Mouse (Mus musculus) MEL-GATA-1-ER (cell line): ENCODE measurements around the gene Ccdc155.
A peak's percentile ranks its signal among the peaks of the same experiment; 100 is the strongest.

Source experiments
- DNase-seq: peaks from one replicate; pipeline ENCODE4 v3.0.0-alpha.2; 2012; ENCODE audit warnings: low read depth; ENCODE audit errors: extremely low read depth

Ccdc155 gene

DNA sequence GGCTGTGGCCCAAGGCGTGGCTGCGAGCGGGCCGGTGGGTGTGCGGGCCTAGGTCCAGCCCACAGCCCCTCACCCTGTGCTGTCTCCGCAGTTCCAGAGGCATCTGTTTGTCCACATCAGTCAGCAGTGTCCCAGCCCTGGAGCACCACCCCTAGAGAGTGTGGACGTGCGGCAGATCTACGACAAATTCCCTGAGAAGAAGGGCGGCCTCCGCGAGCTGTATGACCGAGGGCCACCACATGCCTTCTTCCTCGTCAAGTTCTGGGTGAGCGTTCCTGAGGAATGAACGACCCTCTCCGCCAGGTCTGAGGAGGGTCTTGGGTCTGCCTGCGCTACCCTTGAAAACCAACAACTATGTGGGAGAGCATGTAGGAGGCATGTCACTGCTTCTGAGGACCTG lies 23.9 kb upstream of the Ccdc155 start:
- DNase-seq, result no peak

DNA sequence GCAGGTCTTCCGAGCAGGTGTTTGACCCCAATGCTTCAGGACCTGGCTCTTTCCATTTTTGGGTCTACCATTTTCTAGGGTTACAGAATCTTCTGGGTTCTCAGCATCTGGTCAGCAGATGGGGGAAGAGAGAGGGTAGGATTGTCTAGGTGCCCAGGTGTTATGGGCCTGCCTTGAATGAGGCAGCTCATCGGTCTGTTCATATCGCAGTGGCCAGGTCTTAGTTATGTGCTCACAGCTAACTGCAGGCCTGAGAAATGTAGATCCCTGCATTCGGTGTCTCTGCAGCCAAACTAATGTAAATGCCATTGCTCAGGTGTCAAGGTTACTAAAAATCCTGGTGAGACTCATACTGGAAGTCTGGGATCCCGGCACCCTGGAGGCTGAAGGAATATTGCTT lies 21.7 kb upstream of the Ccdc155 start:
- no peak for DNase-seq

DNA sequence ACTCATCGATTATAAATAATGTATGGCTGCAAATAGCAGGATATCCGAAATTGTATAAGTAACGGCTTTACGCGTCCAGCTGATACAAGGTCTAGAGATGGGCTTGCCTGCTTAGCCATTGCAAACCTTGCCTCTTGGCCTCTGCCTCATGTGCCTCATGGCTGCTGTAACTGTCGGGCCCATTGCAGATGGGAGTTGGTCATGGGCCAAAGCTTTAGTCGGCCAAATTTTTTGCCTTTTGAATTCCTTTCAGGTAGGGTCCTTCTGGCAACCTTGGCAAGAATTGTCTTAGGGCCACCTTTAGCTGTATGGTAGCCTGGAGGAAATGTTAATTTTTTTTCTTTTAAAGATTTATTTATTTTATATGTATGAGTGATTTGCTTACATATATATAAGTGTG lies 20.1 kb upstream of the Ccdc155 start:
- no peak for DNase-seq

DNA sequence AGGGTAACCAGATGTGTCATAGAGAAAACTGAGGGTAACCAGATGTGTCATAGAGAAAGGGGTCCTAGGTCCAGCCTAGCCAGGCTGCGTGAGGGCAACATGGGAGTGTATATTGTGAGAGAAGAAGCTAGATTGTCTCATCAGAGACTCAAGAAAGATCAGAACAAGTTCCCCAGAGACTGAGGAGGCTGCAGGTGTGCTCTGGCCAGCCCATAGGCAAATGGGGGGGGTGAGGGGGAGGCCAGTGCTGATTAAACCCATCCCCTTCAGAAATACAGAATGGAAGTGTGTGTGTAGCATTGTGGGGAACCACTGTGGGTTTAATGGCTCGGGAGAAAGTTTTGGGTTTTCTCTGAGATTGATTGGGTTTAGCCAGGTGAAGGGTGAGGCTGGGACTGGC lies 17.0 kb upstream of the Ccdc155 start:
- DNase-seq, result no peak

DNA sequence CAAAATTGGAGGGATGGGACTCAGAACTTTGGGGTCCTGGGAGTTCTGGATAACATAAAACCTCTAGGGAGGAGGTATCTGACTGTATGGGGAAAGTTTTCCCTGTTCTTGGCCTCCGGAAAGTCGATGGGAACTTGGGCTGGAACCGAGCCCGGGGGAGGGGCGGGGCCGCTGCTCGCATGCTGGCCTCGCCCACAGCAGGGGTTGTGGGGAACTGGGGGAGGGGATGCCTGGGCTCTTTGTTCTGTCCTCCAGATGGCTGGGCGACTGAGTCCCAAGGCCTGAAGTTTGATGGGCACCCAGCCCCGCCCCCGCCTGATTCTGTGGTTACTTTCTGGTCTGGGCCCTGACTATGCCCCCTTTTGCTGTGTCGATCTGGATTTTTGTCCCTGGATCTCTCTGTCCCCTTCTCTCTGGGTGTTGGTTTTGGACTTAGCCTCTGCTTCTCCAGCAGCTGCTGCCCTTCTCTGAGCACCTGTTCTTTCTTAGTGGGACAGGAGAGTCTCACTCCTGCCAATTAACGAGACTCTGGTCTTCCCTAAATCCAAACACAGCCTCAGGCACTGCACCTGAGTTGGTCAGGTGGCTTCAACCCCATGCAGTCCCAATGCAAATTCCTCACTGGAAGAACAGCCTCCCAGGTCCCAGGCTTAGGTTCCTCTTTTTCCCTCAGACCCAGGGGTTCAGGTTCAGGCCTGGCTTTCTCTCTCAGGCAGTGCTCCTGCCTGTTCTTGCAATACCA lies 11.9 kb upstream of the Ccdc155 start:
- no peak for DNase-seq

DNA sequence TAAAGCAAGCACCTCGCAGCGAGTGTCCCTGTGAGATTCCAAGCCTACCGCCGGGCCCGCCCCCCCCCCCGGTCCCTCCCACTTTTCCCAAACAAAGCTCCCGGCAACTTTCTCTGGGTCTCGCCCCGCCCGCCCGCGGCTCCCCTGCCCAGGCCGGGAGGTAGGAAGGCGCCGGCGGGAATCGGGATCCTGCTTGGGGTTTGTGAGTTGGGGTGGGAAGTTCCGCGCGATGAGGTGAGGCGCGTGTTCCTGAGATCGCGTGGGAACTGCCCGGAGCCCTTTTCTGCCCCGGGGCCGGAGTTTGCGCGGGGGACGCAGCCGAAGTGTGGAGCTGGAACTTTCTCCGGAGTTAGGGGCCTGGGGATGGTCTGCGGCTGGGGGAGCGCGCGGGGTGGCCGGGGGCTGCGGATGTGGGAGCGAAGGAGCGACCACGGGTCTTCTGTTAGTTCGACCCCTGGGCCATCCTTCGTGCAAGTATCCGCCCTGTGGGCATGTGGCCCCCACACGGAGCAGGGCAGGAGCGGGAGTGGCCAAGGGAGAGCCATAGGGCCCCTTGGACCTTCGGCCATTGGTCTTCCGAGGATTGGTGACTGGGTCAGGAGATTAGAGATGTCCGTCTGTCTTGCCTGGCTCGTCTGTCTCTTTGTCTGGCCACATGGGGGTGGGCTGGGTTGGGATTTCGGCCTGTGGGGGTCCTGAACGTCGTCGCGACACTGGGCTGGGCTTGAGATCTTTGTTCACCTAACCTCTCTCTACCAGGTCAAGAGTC lies 11.2 kb upstream of the Ccdc155 start, which contains the start of gene Tead2:
Gene Tead2, plus strand, starts transcription at position 81 of the 769 bp plus-strand sequence.
- no peak for DNase-seq

DNA sequence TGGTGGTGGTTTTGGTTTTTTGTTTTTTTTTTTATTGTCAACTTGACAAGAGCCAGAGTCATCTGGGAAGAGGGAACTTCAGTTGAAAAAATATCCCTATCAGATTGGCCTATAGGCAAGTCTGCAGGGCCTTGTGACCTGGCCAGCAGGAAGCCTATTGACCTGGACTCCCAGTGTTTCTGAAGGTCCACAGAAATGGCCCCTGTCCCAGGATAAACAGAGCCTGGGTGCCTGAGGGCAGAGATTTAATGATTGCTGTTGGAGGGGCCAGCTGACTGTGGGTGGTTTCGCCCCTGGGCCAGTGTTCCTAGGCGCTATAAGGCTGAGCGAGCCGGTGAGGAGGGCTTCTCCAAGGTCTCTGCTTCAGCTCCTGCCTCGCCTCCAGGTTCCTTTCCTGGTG lies 9.0 kb upstream of the Ccdc155 start:
- no peak for DNase-seq

DNA sequence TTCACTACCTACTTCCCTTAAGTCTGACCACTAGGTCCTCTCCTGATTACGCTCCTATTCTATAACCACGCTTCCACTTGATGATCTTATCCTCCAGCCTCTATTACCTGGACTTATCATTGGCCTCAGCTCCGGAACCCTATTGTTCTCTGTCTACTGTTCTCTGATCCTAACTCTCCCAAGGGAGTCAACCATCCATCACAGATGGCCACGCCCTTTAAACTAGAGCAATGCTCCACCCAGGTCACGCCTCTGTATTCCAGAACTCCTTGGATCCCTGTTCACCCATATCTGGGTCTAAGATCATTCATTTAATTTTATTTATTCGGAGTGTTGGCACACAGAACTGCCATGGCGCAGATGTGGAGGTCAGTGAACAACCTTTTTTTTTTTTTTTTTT lies 7.7 kb upstream of the Ccdc155 start:
- DNase-seq, result no peak

DNA sequence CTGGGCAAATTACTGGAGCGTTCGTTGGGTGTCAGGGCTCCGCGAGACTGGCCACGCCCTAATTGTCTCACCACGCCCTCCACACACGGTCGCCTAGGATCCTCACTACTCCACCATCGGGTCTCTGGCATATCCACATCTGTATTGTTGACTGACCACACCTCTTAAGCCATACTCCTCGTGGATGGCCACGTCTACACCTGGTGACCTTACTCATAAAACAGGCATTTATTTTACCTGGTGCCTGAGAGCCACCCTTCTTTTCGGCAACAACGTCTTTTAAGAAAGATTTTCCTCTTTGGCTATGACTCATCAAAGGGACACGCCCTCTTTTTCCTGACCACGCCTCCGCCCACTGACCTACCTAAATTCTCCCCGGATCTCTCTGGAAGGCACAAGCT lies 7.2 kb upstream of the Ccdc155 start, which contains the start of gene Dkkl1:
Gene Dkkl1, minus strand, starts transcription at position 297 of the 401 bp plus-strand sequence.
- DNase-seq, result peak; percentile 56

DNA sequence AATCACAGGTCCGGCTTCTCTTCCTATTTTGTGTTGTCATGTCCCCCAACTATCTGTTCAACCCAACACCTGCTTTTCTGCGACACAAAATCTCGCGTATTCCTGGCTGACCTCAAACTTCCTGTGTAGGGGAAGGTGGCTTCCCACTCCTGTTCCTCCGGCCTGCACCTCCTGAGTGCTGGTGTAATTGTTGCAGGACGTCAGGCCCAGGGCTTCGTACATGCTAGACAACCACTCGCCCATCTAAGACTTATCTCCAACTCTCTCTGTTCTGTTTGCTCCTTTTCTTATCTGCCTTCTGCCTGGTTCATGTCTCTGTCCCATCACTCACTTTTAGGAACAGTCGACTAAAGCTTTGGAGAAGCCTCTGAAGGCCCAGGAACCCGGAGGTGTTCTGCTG lies 6.4 kb upstream of the Ccdc155 start:
- peak; percentile 24 for DNase-seq

DNA sequence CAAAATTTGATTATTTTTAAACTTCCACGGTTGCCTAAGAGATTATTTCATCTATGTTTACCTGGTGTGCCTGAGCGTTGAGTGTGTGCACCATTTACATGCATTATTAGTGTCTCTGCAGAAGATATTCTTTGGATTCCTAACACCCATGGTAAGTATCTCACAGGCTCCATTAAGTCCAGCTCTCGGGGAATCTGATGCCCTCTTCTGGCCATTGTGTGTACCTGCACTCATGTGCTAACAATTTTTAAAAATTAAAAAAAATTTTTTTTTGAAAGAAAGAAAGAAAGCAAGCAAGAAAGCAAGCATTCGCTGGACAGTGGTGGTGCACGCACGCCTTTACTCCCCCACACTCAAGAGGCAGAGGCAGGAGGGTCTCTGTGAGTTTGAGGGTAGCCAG lies 3.6 kb upstream of the Ccdc155 start:
- no peak for DNase-seq

DNA sequence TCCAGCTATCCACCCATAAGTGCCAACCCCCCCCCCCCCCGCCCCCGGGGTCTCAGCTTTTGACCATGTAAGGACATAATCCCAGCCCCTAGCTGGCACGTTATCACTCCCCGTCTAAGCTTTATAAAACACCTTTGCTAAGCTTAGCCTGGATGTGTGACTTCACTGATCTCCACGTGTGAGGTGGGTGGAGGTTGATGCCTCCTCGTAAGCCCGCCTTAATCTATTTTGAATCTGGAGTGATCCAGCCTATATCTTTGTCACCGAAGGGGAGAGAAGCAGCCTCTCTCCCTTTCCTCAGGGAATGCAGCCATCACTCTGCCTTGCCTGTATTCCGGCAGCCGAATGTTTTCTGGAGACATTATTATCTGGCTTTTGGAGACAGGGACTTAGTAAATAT lies 2.0 kb downstream of the Ccdc155 start:
- no peak for DNase-seq

DNA sequence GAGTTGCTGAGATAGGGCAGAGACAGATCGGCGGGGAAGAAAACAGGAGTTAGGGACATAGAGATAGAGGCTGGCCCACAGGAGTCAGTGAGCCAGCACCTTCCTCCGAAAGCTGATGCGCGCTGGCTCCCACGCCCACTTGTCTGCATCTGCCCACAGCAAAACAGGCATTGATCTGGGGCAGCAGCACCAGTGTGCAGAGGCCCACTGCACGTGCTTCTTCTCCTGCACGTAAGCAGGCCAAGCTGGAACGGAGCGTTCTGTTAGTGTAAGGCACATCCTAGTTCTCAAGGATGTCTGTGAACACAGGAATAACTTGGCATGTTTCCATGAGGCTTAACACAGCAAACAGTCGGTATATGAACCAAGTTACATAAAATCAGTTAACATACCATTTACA lies 5.7 kb downstream of the Ccdc155 start:
- no peak for DNase-seq

DNA sequence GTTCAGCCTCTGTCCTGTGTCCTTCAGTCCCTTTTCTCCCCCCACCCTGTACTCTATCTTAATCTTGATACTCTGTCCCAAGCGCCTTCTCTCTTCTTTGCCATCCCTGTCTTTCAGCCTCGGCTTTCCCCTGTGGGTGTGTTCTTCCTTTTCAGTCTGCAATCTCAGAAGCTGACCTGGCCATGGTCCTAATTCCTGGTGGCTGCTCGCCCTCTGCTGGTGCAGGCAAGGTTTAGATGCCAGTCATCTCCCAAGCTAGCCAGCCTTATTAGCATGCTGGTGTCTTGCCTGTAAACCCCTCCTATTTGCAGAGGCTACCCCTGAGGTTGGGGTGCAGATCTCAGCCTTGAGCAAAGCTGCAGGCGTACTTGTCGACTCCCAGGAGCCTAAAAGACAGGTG lies 6.3 kb downstream of the Ccdc155 start:
- DNase-seq, result no peak

DNA sequence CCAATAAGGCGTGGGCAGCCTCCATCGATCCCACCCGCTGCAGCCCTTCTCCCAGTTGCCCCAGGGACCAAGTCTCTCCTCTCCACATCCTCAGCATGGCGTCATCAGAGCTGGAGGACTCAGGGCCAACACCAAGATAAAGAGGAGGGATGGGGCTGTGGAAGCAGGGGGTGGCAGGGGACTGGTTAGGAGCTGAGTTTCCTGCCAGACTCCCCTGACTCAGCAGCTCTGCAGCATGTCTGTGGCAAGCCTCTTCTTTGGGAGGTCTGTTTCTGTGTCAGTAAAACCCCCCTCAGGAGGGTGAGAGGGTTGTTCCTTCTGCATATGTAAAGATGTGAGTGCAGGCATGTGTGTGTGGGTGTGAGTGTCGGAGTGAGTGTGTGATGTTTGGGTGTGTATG lies 7.7 kb downstream of the Ccdc155 start:
- DNase-seq, result no peak

DNA sequence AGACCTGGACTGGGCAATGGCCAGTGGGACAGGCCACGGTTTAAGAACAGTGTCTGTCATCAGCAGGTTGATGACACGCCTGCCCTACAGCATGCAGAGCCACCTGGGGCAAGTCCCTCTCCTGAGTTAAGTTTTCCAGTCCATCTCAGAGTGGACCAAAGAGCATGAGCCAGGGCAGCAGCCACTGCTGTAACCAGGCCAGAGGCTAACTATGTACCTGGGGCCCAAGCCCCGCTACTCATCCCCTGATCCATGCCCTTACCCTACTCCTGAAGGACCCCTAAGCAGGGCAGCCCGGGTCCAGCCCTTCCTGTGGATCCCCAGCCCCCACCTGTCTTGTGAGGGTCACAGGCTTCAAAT lies 8.5 kb downstream of the Ccdc155 start:
- no peak for DNase-seq

DNA sequence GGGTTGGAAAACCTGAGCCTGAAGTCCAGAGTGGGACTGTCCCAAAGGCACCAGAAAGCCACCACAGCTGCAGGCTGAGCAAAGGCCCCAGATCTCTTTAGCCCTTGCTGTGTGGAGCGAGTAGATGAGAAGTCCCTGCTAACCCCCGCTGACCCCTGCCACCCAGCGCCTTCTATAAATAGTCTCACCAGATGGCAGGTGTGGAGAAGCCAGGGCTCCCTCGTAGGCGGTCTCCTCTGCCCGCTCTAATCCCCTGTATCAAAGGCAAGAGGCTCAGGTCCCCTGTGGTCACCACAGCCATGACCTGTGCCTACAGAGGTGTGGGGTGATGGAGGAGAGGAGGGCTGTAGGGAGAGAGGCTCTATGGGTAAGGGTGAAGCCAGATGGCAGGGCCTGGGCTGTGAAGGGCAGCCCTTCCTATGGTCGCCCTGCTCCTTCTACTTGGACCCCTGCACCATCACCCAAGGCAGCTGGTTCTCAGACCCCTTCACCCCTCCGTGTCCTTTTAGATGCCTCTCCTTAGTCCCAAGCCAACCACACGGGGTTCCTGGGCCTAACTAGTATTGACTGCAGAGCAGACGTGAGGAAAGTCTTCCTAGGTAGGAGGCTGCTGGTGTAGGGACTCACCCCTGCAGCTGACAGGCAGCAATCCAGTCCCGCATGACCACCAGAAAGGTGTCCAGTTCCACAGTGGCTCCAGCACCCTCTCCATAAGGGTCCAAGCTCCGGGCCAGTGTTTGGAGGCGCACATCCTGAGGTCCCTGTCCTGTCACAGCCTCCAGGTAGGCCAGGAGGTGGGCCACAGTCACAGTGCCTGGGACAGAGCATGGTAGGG lies 9.1 kb downstream of the Ccdc155 start:
- no peak for DNase-seq

DNA sequence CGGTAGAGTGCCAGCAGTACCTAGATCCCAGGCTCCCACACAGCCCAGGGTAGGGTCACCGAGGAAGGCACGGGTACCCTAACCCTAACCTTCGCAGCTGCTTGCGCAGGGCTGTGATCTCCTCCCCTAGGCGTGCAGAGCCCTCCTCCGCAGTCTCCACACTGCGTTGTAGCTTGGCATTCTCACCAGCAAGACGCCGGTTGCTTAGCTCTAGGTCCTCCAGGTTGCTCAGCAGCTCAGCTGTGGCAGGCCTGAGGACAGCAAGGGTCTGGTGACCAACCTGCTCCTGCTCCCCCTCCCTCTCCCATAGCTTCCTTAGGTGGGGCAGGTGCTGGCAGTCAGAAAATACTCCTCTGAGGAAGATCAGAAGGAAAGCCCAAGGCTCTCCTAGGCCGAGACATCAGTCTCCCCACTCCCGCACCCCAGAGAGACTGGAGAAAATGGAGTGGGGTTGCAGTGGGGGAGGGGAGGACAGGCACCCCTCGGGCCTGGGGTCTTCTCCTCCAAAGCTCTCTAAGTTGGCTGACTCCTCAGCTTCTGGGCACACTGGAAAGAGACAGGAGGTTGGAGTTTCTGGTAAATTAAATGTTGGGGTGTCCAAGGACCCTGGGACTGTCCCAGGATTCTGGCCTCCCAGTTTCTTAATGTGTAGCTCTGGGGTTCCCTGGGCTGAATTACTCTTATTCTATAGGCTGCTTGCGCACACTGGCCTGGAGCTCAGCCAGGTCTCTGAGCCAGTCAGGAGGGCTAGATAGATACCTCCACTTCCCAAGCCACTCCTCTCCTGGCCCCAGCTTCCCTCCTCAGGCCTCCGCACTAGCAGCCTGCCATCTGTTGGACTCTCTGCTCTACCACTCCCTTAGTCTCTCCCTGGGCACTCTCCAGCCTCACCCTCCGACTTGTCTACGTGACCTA lies 10.6 kb downstream of the Ccdc155 start:
- no peak for DNase-seq

DNA sequence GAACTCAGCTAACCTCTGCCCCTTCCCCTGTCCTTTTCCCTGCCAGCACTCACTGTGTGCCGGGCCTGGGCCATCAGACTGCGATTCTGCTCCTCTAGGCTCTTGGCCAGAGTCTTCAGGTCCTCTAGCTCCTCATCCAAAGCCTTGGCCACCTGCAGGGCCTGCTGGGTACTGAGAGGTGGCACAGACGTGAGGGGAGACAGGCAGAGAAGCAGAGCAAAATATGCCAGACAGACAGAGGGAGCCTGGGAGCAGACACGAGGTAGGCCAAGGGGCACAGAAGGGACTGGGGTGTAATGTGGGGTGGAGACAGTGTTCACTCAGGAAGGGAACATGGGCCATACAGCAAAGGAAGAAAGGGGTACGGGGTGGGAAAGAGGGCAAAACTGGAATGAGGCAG lies 11.3 kb downstream of the Ccdc155 start:
- DNase-seq, result no peak

DNA sequence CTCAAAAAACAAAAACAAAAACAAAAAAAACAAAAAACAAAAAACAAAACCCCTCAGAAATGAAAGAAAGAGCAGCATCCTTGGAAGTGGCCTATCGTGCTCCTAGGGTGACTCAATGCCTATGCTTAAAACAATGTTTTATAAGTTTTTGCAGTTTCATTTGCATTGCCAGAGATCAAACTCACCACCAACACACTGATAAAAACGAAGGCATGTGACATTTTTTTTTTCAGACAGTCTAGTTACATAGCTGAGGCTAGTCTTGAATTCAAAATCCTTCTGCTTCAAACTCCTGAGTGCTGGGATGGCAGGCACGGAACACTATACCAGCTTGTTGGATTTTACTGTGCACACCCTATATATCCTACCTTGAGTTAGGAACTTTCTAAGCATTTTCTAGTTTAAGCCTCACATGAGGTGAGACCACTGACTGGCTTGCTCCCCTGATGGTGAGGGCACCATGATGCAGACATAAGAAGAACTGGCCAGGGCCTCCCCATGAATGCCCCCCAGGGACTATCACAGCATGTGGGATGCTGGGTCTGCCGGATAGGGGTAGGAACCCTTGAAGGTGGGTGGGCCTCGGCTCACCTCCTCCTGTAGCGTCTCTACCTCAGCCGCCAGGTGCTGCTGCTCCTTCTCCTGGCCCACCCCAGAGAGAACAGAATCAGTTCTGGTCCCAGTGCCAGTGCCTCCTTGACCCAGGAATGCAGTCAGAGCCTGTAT lies 11.9 kb downstream of the Ccdc155 start:
- DNase-seq, result no peak
